Mouse (Mus musculus): Measurements from ENCODE around the gene Pglyrp2. TPM values are rescaled to one million over a fixed set of nuclear protein-coding genes. Genes with fewer than 3 reads are reported as not detected.

Pglyrp2 gene
- polyA plus RNA-seq, 1 experiment from 2014 or later = not detected

GRCm38 (mm10) chr17:32393944-32394343, 30.0 kb downstream of the Pglyrp2 start:
- 91% methylated on average over 10 of the region's 10 CpGs for WGBS

DNA sequence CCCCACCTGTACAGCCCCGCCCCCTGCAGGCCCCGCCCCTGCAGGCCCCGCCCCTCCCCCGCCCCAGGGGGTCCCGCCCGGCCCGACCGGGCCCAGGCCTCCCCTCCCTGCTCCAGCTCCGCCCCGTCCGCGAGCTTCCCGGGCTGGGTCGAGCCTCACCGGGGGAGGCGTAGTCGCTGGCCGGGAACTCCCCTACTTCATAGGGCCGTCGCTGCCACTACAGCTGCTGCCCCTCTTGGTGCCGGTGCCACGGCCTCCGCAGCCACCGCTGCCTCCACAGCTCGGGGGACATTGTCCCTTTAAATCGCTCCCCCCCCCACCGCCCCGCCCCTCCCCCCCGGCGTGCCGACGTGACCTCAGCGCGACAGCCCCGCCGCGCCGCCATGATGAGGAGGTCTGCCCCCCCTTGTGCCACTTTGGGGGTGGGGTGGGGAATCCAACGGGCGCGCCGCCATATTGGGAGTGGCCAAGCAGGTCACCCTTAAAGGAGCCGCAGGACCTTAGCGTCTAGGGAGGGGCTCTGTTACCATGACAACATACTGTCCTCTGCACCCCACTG, 34.8 kb downstream of the Pglyrp2 start, which contains the start of gene Wiz:
Gene Wiz, minus strand, starts transcription at position 339 of the 559 bp plus-strand sequence.
- Histone ChIP-seq H3K36me3 (peaks cover 11% of the 10 kb centered on the region; the same call in 1 of the 2 replicates), H3K4me3 (peak within 1 kb of the TSS; percentile 84), H3K4me1 (replicated peaks) (peaks cover 25% of the 10 kb centered on the region), H3K27ac (peak within 1 kb of the TSS; percentile 96), H3K9me3 (no peaks in the 10 kb centered on the region), H3K27me3 (ENCODE audit: insufficient read depth, poor library complexity, severe bottlenecking) (peaks cover 43% of the 10 kb centered on the region)
- peak; percentile 92 for DNase-seq (ENCODE audit: low spot score)
- under 1% methylated on average over 38 of the region's 44 CpGs for WGBS

More at GRCm38 (mm10) chr17:32393944-32394343, 30.0 kb downstream of the Pglyrp2 start:
- Histone ChIP-seq H3K36me3 (no peaks in the 10 kb centered on the region), H3K27me3 (ENCODE audit: insufficient read depth, poor library complexity, severe bottlenecking) (peaks cover 91% of the 10 kb centered on the region), H3K27ac (no peak overlapping the region), H3K4me1 (replicated peaks) (peaks cover 18% of the 10 kb centered on the region), H3K9me3 (no peaks in the 10 kb centered on the region), H3K4me3 (no peak overlapping the region)
- DNase-seq (ENCODE audit: low spot score) = no peak

DNA sequence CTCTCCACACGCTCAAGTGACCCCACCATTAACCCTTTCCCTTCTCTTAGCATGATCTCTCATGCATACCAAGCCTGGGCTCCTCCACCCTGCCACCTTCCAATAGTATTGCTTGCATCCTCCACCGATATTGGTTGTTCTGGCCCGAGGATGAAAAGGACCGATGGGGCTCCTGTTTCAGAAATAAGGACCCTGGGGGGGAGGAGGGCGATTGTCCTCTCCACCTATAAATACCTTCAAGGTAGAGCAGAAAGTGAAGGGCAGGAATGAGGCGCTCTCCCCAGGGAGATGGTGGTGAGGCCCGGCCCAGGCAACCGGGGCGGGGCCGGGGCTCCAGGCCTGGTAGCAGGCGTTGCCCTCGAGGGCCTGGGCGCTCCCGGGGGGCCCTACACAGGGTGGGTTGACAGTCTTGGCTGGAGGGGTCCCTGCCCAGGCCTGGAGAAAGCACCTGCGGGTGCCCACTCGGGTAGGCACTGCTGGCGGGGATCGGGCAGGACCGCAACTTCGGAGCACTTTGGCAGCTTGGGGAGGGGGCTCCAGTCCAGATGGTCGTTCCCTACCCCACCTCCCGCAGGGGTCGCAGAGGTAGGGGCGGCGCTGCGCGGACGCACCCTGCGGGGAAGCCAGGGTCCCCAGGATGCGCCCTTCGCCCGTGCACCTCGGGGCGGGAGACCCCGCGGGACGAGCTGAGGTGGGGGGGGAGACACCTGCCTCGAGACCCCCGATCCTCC, 35.4 kb downstream of the Pglyrp2 start:
- WGBS = under 1% methylated on average over 39 of the region's 39 CpGs
- Histone ChIP-seq H3K4me1 (replicated peaks) (peaks cover 25% of the 10 kb centered on the region), H3K27ac (peak overlapping the region; percentile 96), H3K4me3 (peak overlapping the region; percentile 84), H3K36me3 (peaks cover 17% of the 10 kb centered on the region), H3K9me3 (no peaks in the 10 kb centered on the region), H3K27me3 (ENCODE audit: insufficient read depth, poor library complexity, severe bottlenecking) (peaks cover 36% of the 10 kb centered on the region)
- DNase-seq (ENCODE audit: low spot score) = peak; percentile 30

- 40% methylated on average over 7 of the region's 7 CpGs for WGBS
- Histone ChIP-seq H3K4me3 (peak overlapping the region; percentile 84), H3K36me3 (peaks cover 23% of the 10 kb centered on the region), H3K4me1 (replicated peaks) (peaks cover 25% of the 10 kb centered on the region), H3K27ac (0 out of 2 replicates have a peak overlapping the region, but pooled peaks have one; percentile 96), H3K27me3 (ENCODE audit: insufficient read depth, poor library complexity, severe bottlenecking) (peaks cover 31% of the 10 kb centered on the region), H3K9me3 (no peaks in the 10 kb centered on the region)
- DNase-seq (ENCODE audit: low spot score) = no peak
These were observed 36.0 kb downstream of the Pglyrp2 start for GRCm38 (mm10) chr17:32387986-32388369.

DNA sequence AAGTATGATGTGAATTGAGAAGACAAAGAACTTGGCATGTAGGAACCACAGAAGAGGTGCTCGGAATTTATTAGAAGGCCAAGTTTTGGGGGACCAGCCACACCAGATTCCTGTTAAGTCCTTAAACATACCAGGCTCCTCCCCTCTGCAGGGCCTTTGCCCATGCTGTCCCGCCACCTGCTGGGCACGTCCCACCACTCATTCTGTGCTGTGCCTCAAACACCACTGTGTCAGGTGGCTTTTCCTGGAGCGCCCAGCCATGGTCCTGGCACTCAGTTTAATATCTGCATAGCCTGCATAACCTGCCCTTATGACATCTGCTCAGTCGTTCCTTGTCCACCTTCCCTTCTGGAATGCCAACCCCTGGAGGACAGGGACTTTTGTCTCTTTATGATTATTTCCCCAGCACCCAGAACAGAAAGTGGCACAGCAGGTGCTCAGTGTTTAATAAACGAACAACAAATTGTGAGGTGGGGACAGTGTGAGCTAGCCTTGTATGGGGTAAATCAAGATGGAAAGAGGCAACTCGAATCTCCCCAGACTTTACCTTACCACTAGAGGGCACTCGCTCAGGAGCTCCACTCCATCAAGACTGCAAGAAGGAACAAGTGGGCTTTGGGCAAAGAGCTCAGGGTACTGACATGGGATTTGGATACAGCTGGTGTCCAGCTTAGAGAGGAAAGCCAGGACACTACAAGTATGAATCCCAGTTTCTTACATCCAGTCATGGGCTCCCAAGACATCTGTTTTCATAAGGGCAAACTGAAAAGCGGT, 37.1 kb downstream of the Pglyrp2 start:
- Histone ChIP-seq H3K36me3 (peaks cover 33% of the 10 kb centered on the region), H3K4me1 (replicated peaks) (peaks cover 17% of the 10 kb centered on the region), H3K27me3 (ENCODE audit: insufficient read depth, poor library complexity, severe bottlenecking) (peaks cover 20% of the 10 kb centered on the region), H3K4me3 (no peak overlapping the region), H3K9me3 (no peaks in the 10 kb centered on the region), H3K27ac (no peak overlapping the region)
- WGBS = 71% methylated on average over 9 of the region's 9 CpGs
- DNase-seq (ENCODE audit: low spot score) = no peak

- Histone ChIP-seq H3K9me3 (no peaks in the 10 kb centered on the region), H3K27ac (no peak overlapping the region), H3K27me3 (ENCODE audit: insufficient read depth, poor library complexity, severe bottlenecking) (no peaks in the 10 kb centered on the region), H3K4me1 (replicated peaks) (peaks cover 19% of the 10 kb centered on the region), H3K4me3 (no peak overlapping the region), H3K36me3 (peaks cover 39% of the 10 kb centered on the region)
- 90% methylated on average over 5 of the region's 5 CpGs for WGBS
- no peak for DNase-seq (ENCODE audit: low spot score)
These were observed 40.3 kb downstream of the Pglyrp2 start for GRCm38 (mm10) chr17:32383661-32384060.

GRCm38 (mm10) chr17:32382576-32382975, 41.4 kb downstream of the Pglyrp2 start:
- H3K4me3 ChIP-seq = no peak overlapping the region
- H3K27ac ChIP-seq = no peak overlapping the region
- 94% methylated on average over 7 of the region's 7 CpGs for WGBS
- peaks cover 9% of the 10 kb centered on the region; the same call in 1 of the 2 replicates for H3K4me1 ChIP-seq (replicated peaks)
- no peaks in the 10 kb centered on the region for H3K27me3 ChIP-seq (ENCODE audit: insufficient read depth, poor library complexity, severe bottlenecking)
- DNase-seq (ENCODE audit: low spot score) = no peak
- no peaks in the 10 kb centered on the region for H3K9me3 ChIP-seq
- H3K36me3 ChIP-seq = peaks cover 50% of the 10 kb centered on the region

DNA sequence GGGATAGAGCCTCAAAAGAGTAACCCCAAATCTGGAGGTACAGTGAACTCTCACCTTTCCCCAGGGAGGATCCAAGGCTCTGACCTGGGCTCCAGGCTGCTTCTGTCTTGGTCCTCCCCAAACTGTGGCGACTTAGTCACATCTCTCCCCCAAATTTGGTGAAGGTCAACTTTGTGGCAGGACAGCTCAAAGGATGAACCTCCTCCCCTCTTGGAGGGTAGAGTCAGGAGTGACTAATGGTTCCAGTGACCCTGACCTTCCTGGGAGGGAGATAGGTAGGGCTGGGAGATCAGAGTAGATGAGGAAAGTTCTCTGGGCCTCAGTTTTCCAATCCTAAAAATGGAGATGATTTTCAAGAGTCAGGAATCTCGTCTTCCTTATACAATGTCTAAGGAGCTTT, 45.2 kb downstream of the Pglyrp2 start:
- peaks cover 49% of the 10 kb centered on the region for H3K36me3 ChIP-seq
- no peak overlapping the region for H3K27ac ChIP-seq
- no peaks in the 10 kb centered on the region for H3K27me3 ChIP-seq (ENCODE audit: insufficient read depth, poor library complexity, severe bottlenecking)
- H3K4me1 ChIP-seq (replicated peaks) = peaks cover 18% of the 10 kb centered on the region
- H3K9me3 ChIP-seq = no peaks in the 10 kb centered on the region
- 72% methylated on average over 2 of the region's 2 CpGs for WGBS
- H3K4me3 ChIP-seq = no peak overlapping the region
- DNase-seq (ENCODE audit: low spot score) = no peak

- Histone ChIP-seq H3K9me3 (no peaks in the 10 kb centered on the region), H3K27me3 (ENCODE audit: insufficient read depth, poor library complexity, severe bottlenecking) (no peaks in the 10 kb centered on the region), H3K27ac (no peak overlapping the region), H3K36me3 (peaks cover 33% of the 10 kb centered on the region), H3K4me1 (replicated peaks) (peaks cover 18% of the 10 kb centered on the region), H3K4me3 (no peak overlapping the region)
- DNase-seq (ENCODE audit: low spot score) = no peak
- WGBS = 83% methylated on average over 9 of the region's 9 CpGs
These were observed 46.8 kb downstream of the Pglyrp2 start for GRCm38 (mm10) chr17:32377137-32377536.

DNA sequence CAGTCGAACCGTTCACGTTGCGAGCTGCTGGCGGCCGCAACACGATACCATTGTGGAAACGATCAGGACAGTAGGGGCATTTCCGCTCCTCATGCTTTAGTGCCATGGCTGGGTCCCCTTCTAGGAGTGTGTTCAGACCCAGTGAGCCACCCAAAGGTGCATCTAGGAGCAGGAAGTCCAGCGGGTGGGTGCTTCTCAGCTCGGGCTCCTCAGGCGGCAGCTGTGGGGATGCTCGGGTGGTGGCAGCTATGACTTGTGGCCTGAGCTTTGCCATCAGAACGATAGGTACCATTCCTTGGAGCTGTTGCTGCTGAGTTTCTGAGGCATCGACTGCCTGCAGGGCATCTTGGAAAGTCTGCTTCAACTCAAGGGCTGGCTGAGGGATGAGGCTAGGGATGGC, 47.5 kb downstream of the Pglyrp2 start:
- WGBS = 88% methylated on average over 15 of the region's 15 CpGs
- H3K36me3 ChIP-seq = peaks cover 31% of the 10 kb centered on the region
- no peaks in the 10 kb centered on the region for H3K9me3 ChIP-seq
- no peak overlapping the region for H3K4me3 ChIP-seq
- no peak for DNase-seq (ENCODE audit: low spot score)
- H3K27ac ChIP-seq = peak overlapping the region; percentile 9; the same call in 1 of the 2 replicates
- no peaks in the 10 kb centered on the region for H3K27me3 ChIP-seq (ENCODE audit: insufficient read depth, poor library complexity, severe bottlenecking)
- peaks cover 18% of the 10 kb centered on the region for H3K4me1 ChIP-seq (replicated peaks)

DNA sequence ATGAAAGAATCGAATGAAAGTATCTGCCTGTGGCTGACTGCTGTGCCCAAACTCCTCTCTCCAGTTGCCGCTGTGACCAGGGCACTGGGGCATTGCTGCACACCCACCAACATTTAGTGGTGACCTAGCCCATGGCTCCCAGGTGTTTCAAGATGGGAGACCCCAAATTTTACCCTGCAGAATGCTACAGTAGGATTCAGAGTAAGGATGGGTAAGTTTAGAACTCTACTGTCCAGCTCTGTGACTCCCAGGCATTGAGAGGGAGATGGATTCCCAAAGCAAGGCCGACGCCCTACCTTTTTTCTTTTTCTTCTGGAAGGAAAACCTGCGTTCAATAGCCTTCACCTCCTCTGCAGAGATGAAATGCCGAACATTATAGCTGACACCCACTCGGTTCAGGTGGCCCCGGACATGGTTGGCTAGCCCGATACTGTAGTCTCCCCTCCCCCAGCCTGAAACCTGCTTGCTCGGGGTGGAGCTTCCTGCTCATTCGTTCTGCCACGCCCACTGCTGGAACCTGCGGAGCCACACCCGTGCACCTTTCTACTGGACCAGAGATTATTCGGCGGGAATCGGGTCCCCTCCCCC, 54.9 kb downstream of the Pglyrp2 start:
- no peak for DNase-seq (ENCODE audit: low spot score)
- H3K4me1 ChIP-seq (replicated peaks) = peaks cover 24% of the 10 kb centered on the region
- peaks cover 4% of the 10 kb centered on the region; the same call in 1 of the 2 replicates for H3K36me3 ChIP-seq
- H3K9me3 ChIP-seq = no peaks in the 10 kb centered on the region
- H3K27me3 ChIP-seq (ENCODE audit: insufficient read depth, poor library complexity, severe bottlenecking) = no peaks in the 10 kb centered on the region
- H3K4me3 ChIP-seq = peak overlapping the region; percentile 40
- peak overlapping the region; percentile 50 for H3K27ac ChIP-seq
- 13% methylated on average over 14 of the region's 17 CpGs for WGBS

DNA sequence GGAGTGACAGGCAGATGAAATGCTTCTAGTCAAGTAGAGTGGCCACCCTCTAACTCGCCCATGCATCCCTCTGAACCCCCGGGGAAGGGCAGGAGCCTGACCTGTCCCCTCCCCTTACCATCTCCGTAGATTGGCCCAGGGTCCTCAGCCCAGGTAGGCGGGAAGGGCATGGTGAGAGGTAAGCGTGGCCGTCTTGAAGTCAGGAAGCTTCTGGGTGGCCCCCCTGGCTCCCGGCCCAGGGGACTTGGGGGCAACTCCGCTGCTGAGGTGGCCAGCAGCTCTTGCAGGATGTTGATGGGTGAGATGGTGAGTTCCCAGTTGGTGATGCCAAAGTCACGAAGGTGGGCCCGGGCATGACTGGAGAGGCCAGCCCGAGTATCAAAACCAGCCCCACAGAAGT, 56.3 kb downstream of the Pglyrp2 start:
- Histone ChIP-seq H3K9me3 (no peaks in the 10 kb centered on the region), H3K36me3 (peaks cover 7% of the 10 kb centered on the region), H3K27me3 (ENCODE audit: insufficient read depth, poor library complexity, severe bottlenecking) (no peaks in the 10 kb centered on the region), H3K4me1 (replicated peaks) (peaks cover 32% of the 10 kb centered on the region), H3K27ac (no peak overlapping the region), H3K4me3 (no peak overlapping the region)
- DNase-seq (ENCODE audit: low spot score) = no peak
- WGBS = 88% methylated on average over 11 of the region's 11 CpGs

Data from hindbrain, embryonic 10.5 days (tissue).